Mouse (Mus musculus) C2C12 (cell line): ENCODE data around the gene Kif6.

Experiments used
- CTCF ChIP-seq: IDR thresholded peaks from one replicate; pipeline ENCODE4 v1.5.1; 2011; ENCODE audit not compliant: control insufficient read depth, insufficient read depth, insufficient read length
- MYOD1 ChIP-seq: IDR thresholded peaks from one replicate; pipeline ENCODE4 v1.6.1; 2011; ENCODE audit warnings: low read depth; ENCODE audit not compliant: control insufficient read depth, insufficient read length

DNA sequence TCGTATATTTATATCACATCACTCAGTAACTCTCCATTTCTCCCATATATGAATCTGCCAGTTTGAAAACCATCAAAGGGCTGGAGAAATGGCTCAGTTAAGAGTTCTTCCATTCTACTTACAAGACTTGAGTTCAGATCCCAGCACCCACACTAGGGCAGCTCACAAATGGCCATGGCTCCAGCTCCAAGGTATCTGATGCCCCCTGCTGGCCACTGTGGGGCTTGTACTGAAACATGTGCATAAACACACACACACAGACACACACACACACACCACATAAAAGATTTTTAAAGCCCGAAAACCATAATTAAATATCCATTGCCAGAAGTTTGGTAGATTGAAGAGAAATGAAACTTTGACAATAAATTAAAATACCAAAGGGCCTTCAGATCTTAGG, 111.3 kb downstream of the Kif6 start:
- TF ChIP-seq CTCF, result no peak
- no peak for TF ChIP-seq MYOD1
